Mouse (Mus musculus) ES-Bruce4 (cell line): ENCODE results near the gene BC017158.

Experiments
- CTCF ChIP-seq: IDR thresholded peaks from one replicate; pipeline ENCODE4 v1.8.1; 2011; ENCODE audit warnings: low read depth, low read length
- POLR2A ChIP-seq: IDR thresholded peaks from one replicate; pipeline ENCODE4 v1.8.1; 2011; ENCODE audit warnings: low read length; ENCODE audit not compliant: insufficient read depth

DNA sequence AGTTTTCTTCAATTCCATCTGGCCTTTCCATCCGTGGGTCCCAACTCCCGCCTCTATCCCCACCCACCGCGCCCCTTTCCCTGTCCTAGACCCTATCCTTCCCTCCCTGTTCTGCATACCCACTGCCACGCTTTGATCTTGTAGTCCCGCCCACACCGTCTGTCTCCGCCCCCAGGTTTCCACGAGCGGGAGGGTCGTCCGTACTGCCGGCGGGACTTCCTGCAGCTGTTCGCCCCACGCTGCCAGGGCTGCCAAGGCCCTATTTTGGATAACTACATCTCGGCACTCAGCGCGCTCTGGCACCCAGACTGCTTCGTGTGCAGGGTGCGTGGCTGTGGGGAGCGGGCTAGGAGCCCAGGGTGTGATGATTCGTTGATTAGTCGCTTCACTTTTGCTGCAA, 45.4 kb downstream of the BC017158 start:
- TF ChIP-seq CTCF = no peak
- no peak for TF ChIP-seq POLR2A
